ENCODE assay signal across 8 mouse cellular contexts in genomic region chr2:28654295-28654694, GRCm38 (mm10). TPM values are rescaled to one million over a fixed set of nuclear protein-coding genes. Genes with fewer than 3 reads are reported as not detected.
DNase-seq lines count a peak whose midpoint lies in the region; ATAC-seq lines count a peak whose summit lies in the region.

No protein-coding gene starts in this region.

- no peak for ATAC-seq in CD4-positive, CD25-positive, alpha-beta regulatory T cell, adult 4 months

- peak; percentile 53 for DNase-seq in CD4-positive, CD25-positive, alpha-beta regulatory T cell, adult 2 months (ENCODE audit: low read depth, low spot score)
- DNase-seq in ovary, postnatal 36 days (ENCODE audit: low spot score) = peak; percentile 16
- no peak for DNase-seq in ovary, postnatal 10 days (ENCODE audit: low spot score)
- DNase-seq in kidney, postnatal 4 days = peak; percentile 41 to 51
- DNase-seq in splenic B cell, adult 2 months (ENCODE audit: low read depth, low spot score) = peak; percentile 57
- DNase-seq in layer of hippocampus, adult 18-20 months (ENCODE audit: low spot score in 2 of 2) = no peak
- DNase-seq in urinary bladder, postnatal 4 days (ENCODE audit: low spot score in 2 of 2) = no peak

- H3K36me3 ChIP-seq in splenic B cell, adult 2 months (ENCODE audit: control insufficient read depth, insufficient read depth, low read length, poor library complexity, severe bottlenecking) = 0 out of 2 replicates have a peak, but pooled peaks cover 4% of the 10 kb centered on the region

- H3K27me3 ChIP-seq in splenic B cell, adult 2 months (ENCODE audit: control insufficient read depth, insufficient read depth, low read length, poor library complexity, severe bottlenecking) = no peaks in the 10 kb centered on the region

RNA-seq across cellular contexts. Expression of gene Tsc1, which starts 13.3 kb away (rescaled TPM):
- 10 to 100 TPM; 15.9 to 33.3 TPM for polyA plus RNA-seq in CD4-positive, CD25-positive, alpha-beta regulatory T cell, adult 4 months (2017; shearing (Covaris generic))
- total RNA-seq in layer of hippocampus, adult 18-20 months (2021) = 10 to 100 TPM; 44.7 to 46.0 TPM

RNA-seq across cellular contexts. Expression of gene Gfi1b, which starts 32.5 kb away (rescaled TPM):
- not detected for polyA plus RNA-seq in CD4-positive, CD25-positive, alpha-beta regulatory T cell, adult 4 months (2017; shearing (Covaris generic))
- total RNA-seq in layer of hippocampus, adult 18-20 months (2021) = not detected

RNA-seq across cellular contexts. Expression of gene Spaca9, which starts 45.2 kb away (rescaled TPM):
- not detected for polyA plus RNA-seq in CD4-positive, CD25-positive, alpha-beta regulatory T cell, adult 4 months (2017; shearing (Covaris generic))
- not detected for total RNA-seq in layer of hippocampus, adult 18-20 months (2021)

RNA-seq across cellular contexts. Expression of gene Ak8, which starts 45.7 kb away (rescaled TPM):
- not detected for polyA plus RNA-seq in CD4-positive, CD25-positive, alpha-beta regulatory T cell, adult 4 months (2017; shearing (Covaris generic))
- total RNA-seq in layer of hippocampus, adult 18-20 months (2021) = 1 to 10 TPM in 1 of 2 experiments, under 1 TPM in 1; 0.87 to 1.2 TPM

Comparison
In these comparisons a context has a peak if more than half of its experiments do, and no peak if none do; other contexts are left out.
1. DNase-seq: peak in CD4-positive, CD25-positive, alpha-beta regulatory T cell, adult 2 months (single experiment), ovary, postnatal 36 days (single experiment), kidney, postnatal 4 days (2 of 2) and splenic B cell, adult 2 months (single experiment); none in ovary, postnatal 10 days (single experiment), layer of hippocampus, adult 18-20 months (0 of 2) and urinary bladder, postnatal 4 days (0 of 2).